Mouse (Mus musculus) ovary, adult 10 weeks (tissue): Measurements from ENCODE around the gene Spice1. TPM values are rescaled to one million over a fixed set of nuclear protein-coding genes. Genes with fewer than 3 reads are reported as not detected.

Experiments
- polyA plus RNA-seq: library from polyadenylated mRNA; stranded (reverse); fragments of 350-450 nt; fragmentation: Illumina TruSeq; extraction: RNeasy Lipid Tissue Mini Kit (QIAGEN cat#74804); gene quantifications from one replicate; pipeline ENCODE4 v1.2.3, GENCODE M21; 2014

The Spice1 gene
- polyA plus RNA-seq: 25.3 TPM

GRCm38 (mm10) chr16:44347071-44347901 is at the start of gene Spice1:
TSS of gene Spice1 (plus strand) at chr16:44347121.

GRCm38 (mm10) chr16:44332861-44333284 is 14.0 kb upstream of the Spice1 start, which contains the start of gene Sidt1:
TSS of gene Sidt1 (minus strand) at chr16:44333196.

GRCm38 (mm10) chr16:44394577-44395243 is 47.8 kb downstream of the Spice1 start, which contains the start of gene Cfap44:
TSS of gene Cfap44 (plus strand) at chr16:44394796.

Other genes with a start within 250 kb of the Spice1 start
- gene Atp6v1a, start 207.4 kb upstream of the Spice1 start, polyA plus RNA-seq: 114 TPM
- gene Naa50, start 207.3 kb upstream of the Spice1 start, polyA plus RNA-seq: 554 TPM
- gene Usf3, start 173.9 kb upstream of the Spice1 start, polyA plus RNA-seq: 28.5 TPM
- 1.00 TPM for gene Sidt1, start 13.9 kb upstream of the Spice1 start, polyA plus RNA-seq
- 14.0 TPM for gene Cfap44, start 47.7 kb downstream of the Spice1 start, polyA plus RNA-seq
- gene Boc, start 211.8 kb downstream of the Spice1 start, polyA plus RNA-seq: 7.0 TPM